Mouse (Mus musculus): ENCODE measurements around the gene Zbtb1.

DNA sequence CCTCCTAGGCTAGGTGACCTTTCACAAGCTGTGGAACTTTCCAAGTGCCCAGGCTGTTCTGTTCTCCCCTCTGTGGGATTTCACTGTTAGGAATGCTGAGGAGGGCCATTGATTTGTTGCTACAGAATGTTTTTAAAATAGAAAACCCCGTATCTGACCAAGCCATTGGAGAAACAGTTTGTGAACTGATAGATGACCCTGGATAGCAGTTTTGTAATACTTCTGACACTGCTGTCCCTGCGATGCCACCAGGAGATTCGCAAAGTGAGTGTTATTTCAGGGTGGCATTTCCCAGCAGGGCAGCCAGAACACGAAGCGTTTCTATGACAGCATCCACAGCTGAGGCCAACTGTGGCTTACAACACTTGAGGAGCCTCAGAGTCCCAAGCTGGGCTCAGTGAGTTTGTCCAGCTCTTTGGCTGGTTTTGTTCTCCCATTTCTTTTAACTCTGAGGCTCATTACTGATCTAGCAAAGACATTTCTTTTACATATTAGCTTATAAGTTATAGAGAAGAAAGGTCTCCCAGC lies 60.9 kb downstream of the Zbtb1 start:
- TF ChIP-seq GATA1 (IDR thresholded peaks at IDR 0.05; ENCODE audit: borderline replicate concordance, low read length) (no peak), POLR2AphosphoS5 (IDR thresholded peaks at IDR 0.05; ENCODE audit: insufficient replicate concordance, low read depth, low read length) (no peak)
